Mouse (Mus musculus) myocyte (in vitro differentiated cells): ENCODE measurements around the gene Dnmt1. TPM values are rescaled to one million over a fixed set of nuclear protein-coding genes. Genes with fewer than 3 reads are reported as not detected.

Experiments
- H3K27me3 ChIP-seq: one replicate; pipeline ENCODE4 v1.6.1; 2011; ENCODE audit not compliant: control insufficient read depth, insufficient read depth, insufficient read length
- H3K36me3 ChIP-seq: one replicate; pipeline ENCODE4 v1.6.1; 2011; ENCODE audit not compliant: control insufficient read depth, insufficient read depth
- H3K4me2 ChIP-seq: one replicate; pipeline ENCODE4 v1.6.1; 2011; ENCODE audit warnings: low read depth, control low read depth
- H3K4me3 ChIP-seq: one replicate; pipeline ENCODE4 v1.5.1; 2011; ENCODE audit warnings: mild to moderate bottlenecking, control low read depth, moderate library complexity
- H3K79me2 ChIP-seq: one replicate; pipeline ENCODE4 v1.6.1; 2011; ENCODE audit not compliant: control insufficient read depth, insufficient read depth
- H3ac ChIP-seq: one replicate; pipeline ENCODE4 v1.6.1; 2011; ENCODE audit not compliant: control insufficient read depth, insufficient read length
- CEBPB ChIP-seq: IDR thresholded peaks from 2 replicates; pipeline ENCODE4 v1.6.1; 2011; ENCODE audit warnings: mild to moderate bottlenecking, moderate library complexity; ENCODE audit not compliant: poor library complexity, insufficient read depth, severe bottlenecking
- E2F4 ChIP-seq: IDR thresholded peaks from one replicate; pipeline ENCODE4 v1.6.1; 2011; ENCODE audit warnings: mild to moderate bottlenecking, control low read depth, moderate library complexity; ENCODE audit not compliant: insufficient read depth
- MAX ChIP-seq: IDR thresholded peaks from one replicate; pipeline ENCODE4 v1.6.1; 2011; ENCODE audit warnings: low read depth, mild to moderate bottlenecking, control low read depth
- MYOD1 ChIP-seq, 3 experiments: IDR thresholded peaks; one replicate each; pipeline ENCODE4 v1.6.1; 2011; ENCODE audit warnings: control low read depth in 2 of 3, low read depth in 2 of 3, mild to moderate bottlenecking in 2 of 3, moderate library complexity in 1 of 3; ENCODE audit not compliant: insufficient read length in 2 of 3, control insufficient read depth in 1 of 3
- MYOG ChIP-seq, 3 experiments: IDR thresholded peaks; one replicate each; pipeline ENCODE4 v1.6.1; 2011; ENCODE audit warnings: control low read depth in 2 of 3, low read depth in 2 of 3, mild to moderate bottlenecking in 2 of 3; ENCODE audit not compliant: insufficient read length in 2 of 3, control insufficient read depth in 1 of 3, insufficient read depth in 1 of 3
- POLR2A ChIP-seq: IDR thresholded peaks from one replicate; pipeline ENCODE4 v1.6.1; 2011; ENCODE audit warnings: low read depth, mild to moderate bottlenecking, control low read depth, moderate library complexity; ENCODE audit not compliant: insufficient read length
- POLR2AphosphoS2 ChIP-seq: IDR thresholded peaks from one replicate; pipeline ENCODE4 v1.6.1; 2011; ENCODE audit warnings: low read depth, control low read depth; ENCODE audit not compliant: insufficient read length
- REST ChIP-seq: IDR thresholded peaks from one replicate; pipeline ENCODE4 v1.6.1; 2011; ENCODE audit warnings: mild to moderate bottlenecking, control low read depth, moderate library complexity; ENCODE audit not compliant: insufficient read depth, insufficient read length
- SRF ChIP-seq: IDR thresholded peaks from one replicate; pipeline ENCODE4 v1.6.1; 2011; ENCODE audit warnings: low read depth; ENCODE audit not compliant: control insufficient read depth, insufficient read length
- TCF12 ChIP-seq: IDR thresholded peaks from one replicate; pipeline ENCODE4 v1.6.1; 2011; ENCODE audit warnings: mild to moderate bottlenecking, control low read depth; ENCODE audit not compliant: poor library complexity, insufficient read depth, severe bottlenecking
- TCF3 ChIP-seq: IDR thresholded peaks from one replicate; pipeline ENCODE4 v1.6.1; 2011; ENCODE audit warnings: low read depth, control low read depth; ENCODE audit not compliant: insufficient read length
- USF1 ChIP-seq: IDR thresholded peaks from one replicate; pipeline ENCODE4 v1.6.1; 2011; ENCODE audit warnings: low read depth, mild to moderate bottlenecking, control low read depth, moderate library complexity
- polyA plus RNA-seq: library from polyadenylated mRNA; unstranded; fragments of >200 nt; fragmentation: generic; extraction: Trizol; gene quantifications from one replicate; pipeline ENCODE4 v1.2.1, GENCODE M21; 2012; ENCODE audit warnings: missing spikeins

Dnmt1 gene
- 22.1 TPM for polyA plus RNA-seq

DNA sequence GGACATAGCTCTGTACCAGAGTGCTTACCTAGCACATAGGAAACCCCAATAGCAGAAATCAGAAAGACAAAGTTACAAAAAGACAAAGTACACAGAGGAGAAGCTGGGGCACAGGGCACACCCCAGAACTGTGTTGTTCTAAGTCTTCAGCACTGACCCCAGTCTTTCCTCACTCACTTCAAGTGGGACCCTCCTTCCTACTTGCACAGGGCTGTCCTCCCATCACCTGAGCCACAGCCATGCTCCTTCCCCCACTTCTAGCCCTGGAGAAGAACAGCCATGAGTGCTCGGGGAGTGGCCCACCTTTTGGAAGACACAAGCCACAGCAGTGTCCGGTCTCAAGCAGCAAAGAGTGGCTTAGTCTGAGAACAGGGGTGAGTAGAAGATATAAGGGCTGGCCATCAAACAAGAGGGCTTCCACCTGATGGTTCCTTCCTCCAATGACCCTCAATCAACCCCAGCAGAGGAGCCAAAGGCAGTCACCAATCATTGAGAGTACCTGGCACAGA lies at the start of gene Dnmt1:
Gene Dnmt1, minus strand, starts transcription at position 459 of the 509 bp plus-strand sequence.
- Histone ChIP-seq H3K4me2 (no peak within 1 kb of the TSS), H3ac (no peak within 1 kb of the TSS), H3K79me2 (no peaks in the 10 kb centered on the region), H3K4me3 (no peak within 1 kb of the TSS), H3K27me3 (no peaks in the 10 kb centered on the region), H3K36me3 (no peaks in the 10 kb centered on the region)
- TF ChIP-seq CEBPB, result no peak
- no peak for TF ChIP-seq REST
- no peak for TF ChIP-seq MYOD1 (IDR thresholded peaks at IDR 0.05; ENCODE audit: control insufficient read depth in 1 of 3, insufficient read length in 2 of 3, low read depth in 2 of 3)
- no peak for TF ChIP-seq MYOG (IDR thresholded peaks at IDR 0.05; ENCODE audit: control insufficient read depth in 1 of 3, insufficient read depth in 1 of 3, insufficient read length in 2 of 3, low read depth in 2 of 3)

DNA sequence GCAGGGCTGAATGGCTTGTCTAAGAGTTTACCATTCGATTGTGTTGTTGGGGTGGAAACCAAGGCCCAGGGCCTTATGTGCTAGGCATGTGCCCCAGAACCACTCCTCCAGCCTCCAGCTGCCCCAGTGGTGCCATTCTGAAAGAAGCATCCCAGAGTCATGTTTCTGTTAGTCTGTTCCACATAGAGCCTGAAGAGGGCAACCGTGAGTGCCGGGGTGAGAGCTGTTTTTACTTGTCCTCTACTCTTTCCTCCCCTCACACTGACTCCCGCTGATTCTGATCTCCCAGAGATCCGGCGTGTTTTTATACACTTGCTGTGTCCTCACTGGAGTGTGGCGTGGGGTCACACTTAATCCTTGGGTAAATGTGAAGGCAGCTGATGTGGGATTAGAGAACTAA lies 48.3 kb upstream of the Dnmt1 start:
- Histone ChIP-seq H3K36me3 (no peaks in the 10 kb centered on the region), H3K79me2 (peaks cover 7% of the 10 kb centered on the region)
- TF ChIP-seq MAX (no peak), TCF12 (no peak), USF1 (no peak), TCF3 (no peak), REST (no peak), POLR2AphosphoS2 (no peak), CEBPB (no peak), SRF (no peak), POLR2A (no peak), MYOG (IDR thresholded peaks at IDR 0.05; ENCODE audit: control insufficient read depth in 1 of 3, insufficient read depth in 1 of 3, insufficient read length in 2 of 3, low read depth in 2 of 3) (no peak)

DNA sequence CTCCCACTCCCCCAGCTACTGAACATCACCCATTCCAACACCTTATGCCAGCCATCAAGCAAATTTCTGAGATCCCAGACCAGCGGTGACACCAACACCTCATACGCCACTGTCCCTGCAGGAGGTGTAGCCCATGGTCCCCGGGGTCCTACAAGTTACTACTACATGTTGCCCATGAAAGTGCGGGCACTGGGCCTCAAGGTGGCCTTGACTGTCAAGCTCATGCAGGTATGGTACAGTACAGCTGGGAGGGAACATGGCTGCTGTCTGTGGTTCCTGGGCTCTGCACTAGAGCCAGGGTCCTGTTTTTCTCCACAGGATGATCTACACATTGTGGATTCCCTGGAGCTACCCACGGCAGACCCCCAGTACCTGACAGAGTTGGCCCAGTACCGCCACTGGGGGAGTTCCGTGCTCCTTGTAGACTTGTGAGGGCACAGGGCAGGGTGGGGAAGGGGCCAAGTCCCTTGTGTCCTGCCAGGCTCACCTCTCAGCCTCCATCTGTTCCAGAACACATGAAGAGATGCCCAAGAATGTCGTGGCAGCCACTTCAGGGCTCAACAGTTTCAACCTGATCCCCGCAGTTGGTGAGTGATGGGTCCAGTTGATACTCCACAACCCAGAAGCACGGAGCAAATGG lies 47.7 kb upstream of the Dnmt1 start:
- TF ChIP-seq CEBPB, result no peak
- TF ChIP-seq MYOD1 (IDR thresholded peaks at IDR 0.05; ENCODE audit: control insufficient read depth in 1 of 3, insufficient read length in 2 of 3, low read depth in 2 of 3), result no peak
- TF ChIP-seq POLR2AphosphoS2, result no peak
- TF ChIP-seq TCF12, result no peak
- TF ChIP-seq MAX, result no peak
- TF ChIP-seq MYOG (IDR thresholded peaks at IDR 0.05; ENCODE audit: control insufficient read depth in 1 of 3, insufficient read depth in 1 of 3, insufficient read length in 2 of 3, low read depth in 2 of 3), result no peak
- H3K4me3 ChIP-seq, result no peak overlapping the region

More for the DNA sequence above, 48.3 kb upstream of the Dnmt1 start:
- no peak overlapping the region for H3K4me2 ChIP-seq
- no peak overlapping the region for H3K4me3 ChIP-seq
- H3K27me3 ChIP-seq, result no peaks in the 10 kb centered on the region
- H3ac ChIP-seq, result no peak overlapping the region

DNA sequence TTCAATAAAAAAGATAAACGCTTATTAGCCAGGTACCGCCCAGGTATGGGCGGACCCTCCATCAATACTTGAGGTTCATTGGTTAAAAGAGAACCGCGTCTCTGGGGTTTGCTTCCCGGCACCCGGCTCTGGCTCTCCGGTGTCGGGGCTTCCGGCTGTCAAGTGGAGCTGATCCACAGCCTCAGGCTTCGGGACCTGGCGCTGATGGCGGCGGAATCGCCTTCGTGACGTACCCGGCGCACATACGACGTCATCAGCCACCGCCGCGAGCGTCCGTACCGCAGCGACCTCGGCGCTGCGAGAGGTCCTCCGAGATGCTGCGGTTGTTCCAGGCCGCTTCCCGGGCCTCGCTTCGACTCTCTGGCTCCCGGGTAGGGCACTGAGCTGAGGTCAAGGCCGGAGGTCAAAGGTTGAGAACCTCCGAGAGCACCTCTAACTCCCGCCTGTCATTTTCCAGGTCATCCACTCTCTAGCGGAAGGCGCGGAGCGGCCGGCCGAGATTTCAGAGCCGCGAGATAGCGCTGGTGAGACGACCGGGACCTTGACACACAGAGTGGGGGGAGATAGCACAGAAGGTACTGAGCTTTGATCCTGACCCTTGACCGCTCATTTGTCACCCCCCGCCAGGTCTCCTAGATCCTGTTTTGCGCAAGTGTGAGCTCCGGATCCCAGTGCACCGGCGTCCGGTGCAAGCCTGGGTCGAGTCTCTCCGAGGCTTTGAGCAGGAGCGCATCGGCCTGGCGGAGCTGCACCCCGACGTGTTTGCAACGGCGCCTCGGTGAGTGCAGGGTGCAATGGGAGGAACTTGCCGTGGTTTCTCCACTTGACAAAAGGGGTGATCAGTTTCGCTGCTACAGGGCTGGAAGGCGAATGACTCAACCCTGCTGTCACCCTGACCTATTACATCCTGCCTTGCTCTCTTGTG lies 43.2 kb upstream of the Dnmt1 start, which contains the start of gene Mrpl4:
Gene Mrpl4, plus strand, starts transcription at position 112 of the 925 bp plus-strand sequence.
- Histone ChIP-seq H3ac (peak within 1 kb of the TSS; percentile 58), H3K27me3 (no peaks in the 10 kb centered on the region), H3K4me3 (peak within 1 kb of the TSS; percentile 93), H3K4me2 (peak within 1 kb of the TSS; percentile 71), H3K36me3 (no peaks in the 10 kb centered on the region), H3K79me2 (peaks cover 7% of the 10 kb centered on the region)
- no peak for TF ChIP-seq TCF3
- no peak for TF ChIP-seq E2F4
- TF ChIP-seq MYOG (IDR thresholded peaks at IDR 0.05; ENCODE audit: control insufficient read depth in 1 of 3, insufficient read depth in 1 of 3, insufficient read length in 2 of 3, low read depth in 2 of 3), result peak in 2 of 3 experiments; percentile 5 to 30
- no peak for TF ChIP-seq TCF12
- TF ChIP-seq POLR2A, result peak; percentile 95
- no peak for TF ChIP-seq REST
- peak; percentile 97 for TF ChIP-seq POLR2AphosphoS2
- no peak for TF ChIP-seq MYOD1 (IDR thresholded peaks at IDR 0.05; ENCODE audit: control insufficient read depth in 1 of 3, insufficient read length in 2 of 3, low read depth in 2 of 3)
- TF ChIP-seq CEBPB, result no peak
- TF ChIP-seq SRF, result peak; percentile 77

More for the DNA sequence above, 47.7 kb upstream of the Dnmt1 start:
- Histone ChIP-seq H3K36me3 (no peaks in the 10 kb centered on the region), H3K27me3 (no peaks in the 10 kb centered on the region), H3K79me2 (peaks cover 7% of the 10 kb centered on the region), H3ac (no peak overlapping the region), H3K4me2 (no peak overlapping the region)
